Mouse (Mus musculus): ENCODE data around the gene Tgfb1i1.

- TF ChIP-seq CTCF (conservative IDR thresholded peaks at IDR 0.05 in 1 of 2, IDR thresholded peaks at IDR 0.05 in 1 of 2; ENCODE audit: low read depth in 2 of 2, low read length in 2 of 2) (no peak), JUN (IDR thresholded peaks at IDR 0.05; ENCODE audit: insufficient read depth, low read depth, low read length) (no peak), SIN3A (IDR thresholded peaks at IDR 0.05; ENCODE audit: low read length) (no peak)
Measured at GRCm38 (mm10) chr7:128235481-128235880, 11.1 kb upstream of the Tgfb1i1 start.

Data from CH12.LX (cell line).